Mouse (Mus musculus): ENCODE measurements around the gene Wdr35. TPM values are rescaled to one million over a fixed set of nuclear protein-coding genes. Genes with fewer than 3 reads are reported as not detected.
"Not testable (repeated sequence)": the region's sequence is repeated elsewhere in the genome, so short reads cannot be mapped to it uniquely, and the experiment has no call there.

Wdr35 gene
- polyA plus RNA-seq (2016; fragmentation: Nextera tagmentation; extraction: Ambion mirVana) = 14.6 and 15.1 TPM in 2 replicates

GRCm38 (mm10) chr12:8973820-8974465, at the start of gene Wdr35:
Wdr35 (plus strand) TSS chr12:8973892.
- DNase-seq (ENCODE audit: low spot score) = peak; percentile 88
- H3K27me3 ChIP-seq (ENCODE audit: insufficient read depth, poor library complexity, severe bottlenecking) = no peaks in the 10 kb centered on the region
- peaks cover 11% of the 10 kb centered on the region for H3K4me1 ChIP-seq
- H3K9me3 ChIP-seq = no peaks in the 10 kb centered on the region
- WGBS = under 1% methylated on average over 45 of the region's 45 CpGs
- H3K36me3 ChIP-seq = peaks cover 5% of the 10 kb centered on the region; the same call in 1 of the 2 replicates
- peak within 1 kb of the TSS; percentile 68 for H3K4me3 ChIP-seq
- H3K27ac ChIP-seq = peak within 1 kb of the TSS; percentile 83

GRCm38 (mm10) chr12:8927652-8928051, 46.0 kb upstream of the Wdr35 start:
- Histone ChIP-seq H3K9me3 (no peaks in the 10 kb centered on the region), H3K4me3 (no peak overlapping the region), H3K27ac (no peak overlapping the region), H3K27me3 (ENCODE audit: insufficient read depth, poor library complexity, severe bottlenecking) (no peaks in the 10 kb centered on the region), H3K4me1 (peaks cover 49% of the 10 kb centered on the region), H3K36me3 (peaks cover 23% of the 10 kb centered on the region)
- DNase-seq (ENCODE audit: low spot score) = no peak
- WGBS = 96% methylated on average over 3 of the region's 3 CpGs

GRCm38 (mm10) chr12:8928766-8929165, 44.9 kb upstream of the Wdr35 start:
- WGBS = 73% methylated on average over 4 of the region's 4 CpGs
- Histone ChIP-seq H3K36me3 (peaks cover 34% of the 10 kb centered on the region), H3K27ac (no peak overlapping the region), H3K9me3 (no peaks in the 10 kb centered on the region), H3K4me1 (peaks cover 41% of the 10 kb centered on the region), H3K27me3 (ENCODE audit: insufficient read depth, poor library complexity, severe bottlenecking) (no peaks in the 10 kb centered on the region), H3K4me3 (no peak overlapping the region)
- DNase-seq (ENCODE audit: low spot score) = no peak

- peaks cover 44% of the 10 kb centered on the region for H3K36me3 ChIP-seq
- peaks cover 30% of the 10 kb centered on the region for H3K4me1 ChIP-seq
- H3K4me3 ChIP-seq = no peak overlapping the region
- no peak for DNase-seq (ENCODE audit: low spot score)
- WGBS = 69% methylated on average over 4 of the region's 4 CpGs
- no peaks in the 10 kb centered on the region for H3K27me3 ChIP-seq (ENCODE audit: insufficient read depth, poor library complexity, severe bottlenecking)
- no peak overlapping the region for H3K27ac ChIP-seq
- H3K9me3 ChIP-seq = no peaks in the 10 kb centered on the region
These were observed 42.6 kb upstream of the Wdr35 start for GRCm38 (mm10) chr12:8931083-8931482.

GRCm38 (mm10) chr12:8935349-8935748, 38.3 kb upstream of the Wdr35 start:
- Histone ChIP-seq H3K27me3 (ENCODE audit: insufficient read depth, poor library complexity, severe bottlenecking) (no peaks in the 10 kb centered on the region), H3K4me1 (peaks cover 9% of the 10 kb centered on the region; the same call in 1 of the 2 replicates), H3K36me3 (peaks cover 77% of the 10 kb centered on the region), H3K4me3 (no peak overlapping the region), H3K9me3 (no peaks in the 10 kb centered on the region), H3K27ac (no peak overlapping the region)
- no peak for DNase-seq (ENCODE audit: low spot score)
- 81% methylated on average over 5 of the region's 5 CpGs for WGBS

GRCm38 (mm10) chr12:8936210-8936609, 37.5 kb upstream of the Wdr35 start:
- WGBS = 71% methylated on average over 4 of the region's 4 CpGs
- H3K4me3 ChIP-seq; H3K4me1 ChIP-seq; H3K9me3 ChIP-seq; H3K27me3 ChIP-seq (ENCODE audit: insufficient read depth, poor library complexity, severe bottlenecking); H3K27ac ChIP-seq; DNase-seq (ENCODE audit: low spot score): not testable (repeated sequence)
- H3K36me3 ChIP-seq = peaks cover 77% of the 10 kb centered on the region

- 93% methylated on average over 4 of the region's 4 CpGs for WGBS
- Histone ChIP-seq H3K4me1 (0 out of 2 replicates have a peak, but pooled peaks cover 10% of the 10 kb centered on the region), H3K27ac (no peak overlapping the region), H3K4me3 (no peak overlapping the region), H3K36me3 (peaks cover 52% of the 10 kb centered on the region), H3K27me3 (ENCODE audit: insufficient read depth, poor library complexity, severe bottlenecking) (no peaks in the 10 kb centered on the region), H3K9me3 (no peaks in the 10 kb centered on the region)
- no peak for DNase-seq (ENCODE audit: low spot score)
These were observed 34.2 kb upstream of the Wdr35 start for GRCm38 (mm10) chr12:8939490-8939889.

GRCm38 (mm10) chr12:8940011-8941005, 33.4 kb upstream of the Wdr35 start:
- H3K9me3 ChIP-seq = no peaks in the 10 kb centered on the region
- H3K27ac ChIP-seq = no peak overlapping the region
- peaks cover 44% of the 10 kb centered on the region for H3K36me3 ChIP-seq
- no peak for DNase-seq (ENCODE audit: low spot score)
- H3K4me3 ChIP-seq = no peak overlapping the region
- 0 out of 2 replicates have a peak, but pooled peaks cover 10% of the 10 kb centered on the region for H3K4me1 ChIP-seq
- no peaks in the 10 kb centered on the region for H3K27me3 ChIP-seq (ENCODE audit: insufficient read depth, poor library complexity, severe bottlenecking)
- WGBS = 66% methylated on average over 12 of the region's 12 CpGs

GRCm38 (mm10) chr12:8941131-8941615, 32.5 kb upstream of the Wdr35 start:
- Histone ChIP-seq H3K27ac (no peak overlapping the region), H3K4me3 (no peak overlapping the region), H3K36me3 (peaks cover 35% of the 10 kb centered on the region), H3K4me1 (0 out of 2 replicates have a peak, but pooled peaks cover 10% of the 10 kb centered on the region), H3K9me3 (no peaks in the 10 kb centered on the region), H3K27me3 (ENCODE audit: insufficient read depth, poor library complexity, severe bottlenecking) (no peaks in the 10 kb centered on the region)
- no peak for DNase-seq (ENCODE audit: low spot score)
- 65% methylated on average over 4 of the region's 4 CpGs for WGBS

- Histone ChIP-seq H3K36me3 (peaks cover 28% of the 10 kb centered on the region), H3K4me1 (0 out of 2 replicates have a peak, but pooled peaks cover 10% of the 10 kb centered on the region), H3K4me3 (no peak overlapping the region), H3K9me3 (no peaks in the 10 kb centered on the region), H3K27me3 (ENCODE audit: insufficient read depth, poor library complexity, severe bottlenecking) (no peaks in the 10 kb centered on the region), H3K27ac (no peak overlapping the region)
- DNase-seq (ENCODE audit: low spot score) = no peak
- WGBS = 57% methylated on average over 4 of the region's 4 CpGs
These were observed 31.8 kb upstream of the Wdr35 start for GRCm38 (mm10) chr12:8941699-8942392.

- DNase-seq (ENCODE audit: low spot score) = no peak
- H3K4me3 ChIP-seq = peak overlapping the region; percentile 67; the same call in 1 of the 2 replicates
These were observed 26.5 kb upstream of the Wdr35 start for GRCm38 (mm10) chr12:8947163-8947562.

GRCm38 (mm10) chr12:8947714-8948464, 25.8 kb upstream of the Wdr35 start, which contains the start of gene Matn3:
Matn3 (plus strand) TSS chr12:8947929.
- Histone ChIP-seq H3K4me3 (peak within 1 kb of the TSS; percentile 67), H3K9me3 (no peaks in the 10 kb centered on the region), H3K27ac (peak within 1 kb of the TSS; percentile 73), H3K4me1 (peaks cover 14% of the 10 kb centered on the region), H3K27me3 (ENCODE audit: insufficient read depth, poor library complexity, severe bottlenecking) (peaks cover 12% of the 10 kb centered on the region), H3K36me3 (no peaks in the 10 kb centered on the region)
- under 1% methylated on average over 42 of the region's 42 CpGs for WGBS
- DNase-seq (ENCODE audit: low spot score) = peak; percentile 92

More at GRCm38 (mm10) chr12:8947163-8947562, 26.5 kb upstream of the Wdr35 start:
- Histone ChIP-seq H3K27me3 (ENCODE audit: insufficient read depth, poor library complexity, severe bottlenecking) (peaks cover 12% of the 10 kb centered on the region), H3K36me3 (no peaks in the 10 kb centered on the region), H3K9me3 (no peaks in the 10 kb centered on the region), H3K27ac (peak overlapping the region; percentile 73), H3K4me1 (peaks cover 14% of the 10 kb centered on the region)
- WGBS = 53% methylated on average over 9 of the region's 9 CpGs
